Mouse (Mus musculus): ENCODE measurements around the gene Cmtm1.

GRCm38 (mm10) chr8:104336806-104337205, 26.9 kb upstream of the Cmtm1 start:
- no peak for TF ChIP-seq CTCF (IDR thresholded peaks at IDR 0.05; ENCODE audit: low read depth)
- no peak for TF ChIP-seq EP300 (IDR thresholded peaks at IDR 0.05; ENCODE audit: low read depth)
